Mouse (Mus musculus) forebrain, postnatal 0 days (tissue): ENCODE measurements around the gene Dnah3. TPM values are rescaled to one million over a fixed set of nuclear protein-coding genes. Genes with fewer than 3 reads are reported as not detected.

ENCODE experiments used
- ATAC-seq: fragments of 200-750 bp; cut with Nextera tagmentation; 2 replicates; pipeline ENCODE4 v1.8.0; 2017; ENCODE audit warnings: mild to moderate bottlenecking, moderate library complexity
- DNase-seq: peaks from one replicate; pipeline ENCODE4 v3.0.0-alpha.2; 2015
- H3K27ac ChIP-seq: fragments of 300-500 bp; sonication (generic); 2 replicates; pipeline ENCODE4 v1.5.1; 2014; ENCODE audit warnings: low read depth, mild to moderate bottlenecking, antibody characterized with exemption, low read length, moderate library complexity, mixed read lengths
- H3K27me3 ChIP-seq: fragments of 300-500 bp; sonication (generic); 2 replicates; pipeline ENCODE4 v1.6.1; 2014; ENCODE audit warnings: mild to moderate bottlenecking, low read length, mixed read lengths; ENCODE audit not compliant: insufficient read depth
- H3K36me3 ChIP-seq: fragments of 300-500 bp; sonication (generic); 2 replicates; pipeline ENCODE4 v1.6.1; 2014; ENCODE audit warnings: mild to moderate bottlenecking, moderate library complexity; ENCODE audit not compliant: insufficient read depth
- H3K4me1 ChIP-seq: fragments of 300-500 bp; sonication (generic); 2 replicates; pipeline ENCODE4 v1.6.1; 2014; ENCODE audit warnings: antibody characterized with exemption; ENCODE audit not compliant: insufficient read depth
- H3K4me2 ChIP-seq: fragments of 300-500 bp; sonication (generic); 2 replicates; pipeline ENCODE4 v1.6.1; 2014; ENCODE audit warnings: low read depth, mild to moderate bottlenecking, moderate library complexity
- H3K4me3 ChIP-seq: fragments of 300-500 bp; sonication (generic); 2 replicates; pipeline ENCODE4 v1.5.1; 2014; ENCODE audit warnings: low read depth, low read length, mixed read lengths
- H3K9ac ChIP-seq: fragments of 300-500 bp; sonication (generic); 2 replicates; pipeline ENCODE4 v1.6.1; 2014; ENCODE audit warnings: mild to moderate bottlenecking
- H3K9me3 ChIP-seq: fragments of 300-500 bp; sonication (generic); 2 replicates; pipeline ENCODE4 v1.6.1; 2016; ENCODE audit warnings: low read length
- CTCF ChIP-seq: sonication (generic); IDR thresholded peaks from 2 replicates; pipeline ENCODE4 v1.5.1; 2016; ENCODE audit warnings: antibody characterized with exemption, control low read depth, low read depth
- WGBS: fragments of 180-500 bp; shearing (Covaris S2); extraction: QIAGEN DNeasy Blood & Tissue Kit; methylation state at CpG from one replicate; pipeline ENCODE4 v1.1.7; 2014; 5-methylcytosine and 5-hydroxymethylcytosine counted together
- polyA plus RNA-seq: library from polyadenylated mRNA; unstranded; fragments of >200 nt; fragmentation: Nextera tagmentation; extraction: Ambion mirVana; gene quantifications from 2 replicates; pipeline ENCODE4 v1.2.1, GENCODE M21; 2015
- total RNA-seq: library from RNA; depleted of rRNA; stranded (reverse); fragments of >200 nt; gene quantifications from 2 replicates; pipeline ENCODE4 v1.2.3, GENCODE M21; 2014

Gene Dnah3
- total and polyA plus RNA-seq, 2 experiments from 2014 or later: 0.15 to 0.81 TPM

GRCm38 (mm10) chr7:120028669-120029068 is 66.4 kb downstream of the Dnah3 start:
- ATAC-seq (no peak), DNase-seq (no peak)
- Histone ChIP-seq H3K27ac (no peak overlapping the region), H3K27me3 (no peaks in the 10 kb centered on the region), H3K9me3 (no peaks in the 10 kb centered on the region), H3K4me3 (no peak overlapping the region), H3K9ac (no peak overlapping the region), H3K4me2 (no peak overlapping the region), H3K4me1 (no peaks in the 10 kb centered on the region), H3K36me3 (no peaks in the 10 kb centered on the region)
- no peak for TF ChIP-seq CTCF
- WGBS: 95% methylated on average over 1 of the region's 1 CpGs

- Histone ChIP-seq H3K4me1 (no peaks in the 10 kb centered on the region), H3K9ac (no peak overlapping the region), H3K4me3 (no peak overlapping the region), H3K27ac (no peak overlapping the region), H3K9me3 (no peaks in the 10 kb centered on the region), H3K36me3 (no peaks in the 10 kb centered on the region), H3K27me3 (no peaks in the 10 kb centered on the region), H3K4me2 (no peak overlapping the region)
- 77% methylated on average over 6 of the region's 6 CpGs for WGBS
- no peak for ATAC-seq
- no peak for TF ChIP-seq CTCF
- no peak for DNase-seq
These were observed 98.0 kb downstream of the Dnah3 start for GRCm38 (mm10) chr7:119997066-119997465.

- Histone ChIP-seq H3K9ac (no peak overlapping the region), H3K4me3 (no peak overlapping the region), H3K27ac (no peak overlapping the region), H3K4me2 (no peak overlapping the region), H3K36me3 (no peaks in the 10 kb centered on the region), H3K9me3 (no peaks in the 10 kb centered on the region), H3K4me1 (no peaks in the 10 kb centered on the region), H3K27me3 (no peaks in the 10 kb centered on the region)
- TF ChIP-seq CTCF: no peak
- DNase-seq (peak; percentile 66), ATAC-seq (no peak)
- 47% methylated on average over 3 of the region's 3 CpGs for WGBS
These were observed 109.7 kb downstream of the Dnah3 start for GRCm38 (mm10) chr7:119985279-119985912.

- TF ChIP-seq CTCF: no peak
- H3K4me3 ChIP-seq: no peak overlapping the region
- ATAC-seq (peak; percentile 70), DNase-seq (peak; percentile 57)
- H3K36me3 ChIP-seq: no peaks in the 10 kb centered on the region
- no peaks in the 10 kb centered on the region for H3K9me3 ChIP-seq
- 62% methylated on average over 3 of the region's 3 CpGs for WGBS
- no peak overlapping the region for H3K9ac ChIP-seq
- no peak overlapping the region for H3K4me2 ChIP-seq
- no peak overlapping the region for H3K27ac ChIP-seq
- no peaks in the 10 kb centered on the region for H3K4me1 ChIP-seq
- H3K27me3 ChIP-seq: no peaks in the 10 kb centered on the region
These were observed 114.9 kb downstream of the Dnah3 start for GRCm38 (mm10) chr7:119980170-119980569.

- Histone ChIP-seq H3K27me3 (no peaks in the 10 kb centered on the region), H3K36me3 (no peaks in the 10 kb centered on the region), H3K4me2 (no peak overlapping the region), H3K27ac (no peak overlapping the region), H3K4me1 (no peaks in the 10 kb centered on the region), H3K9me3 (no peaks in the 10 kb centered on the region), H3K4me3 (no peak overlapping the region), H3K9ac (no peak overlapping the region)
- ATAC-seq (no peak), DNase-seq (no peak)
- TF ChIP-seq CTCF: no peak
These were observed 116.5 kb downstream of the Dnah3 start for GRCm38 (mm10) chr7:119978576-119978975.

GRCm38 (mm10) chr7:119977574-119977973 is 117.5 kb downstream of the Dnah3 start:
- Histone ChIP-seq H3K9ac (no peak overlapping the region), H3K4me1 (no peaks in the 10 kb centered on the region), H3K9me3 (no peaks in the 10 kb centered on the region), H3K27ac (no peak overlapping the region), H3K4me3 (no peak overlapping the region), H3K36me3 (no peaks in the 10 kb centered on the region), H3K27me3 (no peaks in the 10 kb centered on the region), H3K4me2 (no peak overlapping the region)
- ATAC-seq: no peak
- 90% methylated on average over 7 of the region's 7 CpGs for WGBS
- TF ChIP-seq CTCF: no peak
- no peak for DNase-seq

GRCm38 (mm10) chr7:119976256-119976655 is 118.8 kb downstream of the Dnah3 start:
- TF ChIP-seq CTCF: no peak
- ATAC-seq (no peak), DNase-seq (no peak)
- no peak overlapping the region for H3K4me2 ChIP-seq
- no peaks in the 10 kb centered on the region for H3K9me3 ChIP-seq
- H3K27me3 ChIP-seq: no peaks in the 10 kb centered on the region
- H3K4me3 ChIP-seq: no peak overlapping the region
- H3K36me3 ChIP-seq: no peaks in the 10 kb centered on the region
- WGBS: 79% methylated on average over 6 of the region's 6 CpGs
- no peaks in the 10 kb centered on the region for H3K4me1 ChIP-seq
- H3K9ac ChIP-seq: no peak overlapping the region
- no peak overlapping the region for H3K27ac ChIP-seq
